Mouse (Mus musculus) adrenal gland, adult 8-10 months (tissue): ENCODE data around the gene P3h2. TPM values are rescaled to one million over a fixed set of nuclear protein-coding genes. Genes with fewer than 3 reads are reported as not detected.
A peak's percentile ranks its signal among the peaks of the same experiment; 100 is the strongest.

Experiments used
- DNase-seq: peaks from one replicate; pipeline ENCODE4 v3.0.0; 2022
- total RNA-seq, 4 experiments: library from RNA; stranded (reverse); gene quantifications; 2 replicates each; pipeline ENCODE4 v1.2.4; 2022

The P3h2 gene
- total RNA-seq = 10 to 100 TPM in 2 of 4 experiments, 1 to 10 TPM in 2; 8.9 to 11.1 (median 9.7) TPM

DNA sequence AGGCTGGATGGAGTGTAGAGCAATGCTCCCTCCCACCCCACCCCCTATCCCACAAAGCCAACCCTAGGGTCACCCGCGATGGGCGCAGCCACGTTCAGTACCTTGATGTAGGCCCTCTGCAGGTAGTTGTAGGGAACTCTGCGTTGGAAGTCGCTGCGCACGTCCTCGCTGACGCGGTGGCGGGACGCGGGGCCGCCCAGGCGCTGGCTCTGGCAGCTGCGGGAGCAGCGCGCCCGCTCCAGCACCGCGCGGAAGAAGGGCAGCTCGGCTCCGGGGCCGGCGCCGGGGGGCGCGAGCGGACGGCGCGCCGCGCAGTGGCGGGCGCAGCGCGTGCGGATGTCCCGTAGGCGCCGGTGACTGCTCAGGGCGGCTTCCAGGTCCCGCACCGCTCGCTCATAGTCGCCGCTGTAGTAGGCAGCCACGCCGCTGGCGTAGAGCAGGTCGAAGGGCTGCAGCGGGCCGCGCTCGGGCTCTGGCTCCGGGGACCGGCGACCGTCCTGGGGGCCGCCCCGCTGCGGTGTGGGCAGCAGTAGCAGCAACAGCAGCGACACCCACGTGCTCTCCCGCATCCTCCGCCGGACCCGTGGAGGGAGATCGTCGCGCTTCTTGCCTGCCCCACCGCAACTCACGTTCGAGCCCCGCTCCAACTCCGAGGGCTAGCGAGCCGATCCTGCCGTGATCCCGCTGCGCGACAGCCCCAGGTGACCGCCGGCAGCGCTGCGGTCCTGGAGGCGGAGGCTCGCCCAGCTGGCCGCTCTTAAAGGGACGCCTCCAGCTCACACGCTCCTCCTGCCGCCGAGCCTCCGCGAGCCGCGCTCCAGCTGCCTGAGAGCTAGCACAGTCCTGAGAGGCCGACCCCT, at the start of gene P3h2:
P3h2 (minus strand) TSS at position 670 of the 860 bp plus-strand sequence.
- DNase-seq = peak; percentile 47

DNA sequence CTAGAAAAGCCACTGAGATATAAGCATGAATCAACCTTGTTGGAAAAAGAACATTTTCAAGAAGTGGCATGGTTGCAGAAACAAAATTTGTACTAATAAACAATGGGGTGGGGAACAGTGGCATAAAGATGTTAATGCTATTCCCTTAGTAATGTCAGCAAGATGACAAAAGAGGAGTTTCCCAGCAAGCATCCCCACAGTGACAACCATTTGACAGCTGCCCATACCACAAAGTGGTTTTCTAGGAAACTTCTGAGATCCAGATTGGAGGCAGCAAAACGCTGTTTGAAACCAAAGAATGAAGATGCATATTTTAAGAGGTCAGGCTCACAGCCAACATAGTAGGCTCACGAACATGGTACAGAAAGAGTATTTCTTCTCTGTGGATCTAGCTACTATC, 46.7 kb upstream of the P3h2 start:
- DNase-seq = no peak

DNA sequence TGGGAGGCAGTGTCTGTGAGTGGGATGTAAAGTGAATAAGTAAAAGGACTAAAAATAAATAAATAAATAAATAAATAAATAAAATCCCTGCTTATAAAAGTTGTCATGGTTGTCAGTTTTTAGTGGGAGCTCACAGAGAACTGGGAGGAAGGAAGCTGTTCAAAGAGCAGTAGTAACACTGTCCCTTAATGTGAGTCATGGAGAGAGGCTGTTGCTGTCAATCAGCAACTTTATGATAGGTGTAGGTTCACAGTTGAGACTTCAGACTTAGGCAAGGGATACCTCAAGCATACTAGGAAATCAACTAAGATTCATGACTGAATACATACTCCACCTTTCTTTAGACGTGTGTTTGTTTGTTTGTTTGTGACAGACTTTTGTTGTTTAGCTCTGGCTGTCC, 45.4 kb upstream of the P3h2 start:
- DNase-seq = no peak

DNA sequence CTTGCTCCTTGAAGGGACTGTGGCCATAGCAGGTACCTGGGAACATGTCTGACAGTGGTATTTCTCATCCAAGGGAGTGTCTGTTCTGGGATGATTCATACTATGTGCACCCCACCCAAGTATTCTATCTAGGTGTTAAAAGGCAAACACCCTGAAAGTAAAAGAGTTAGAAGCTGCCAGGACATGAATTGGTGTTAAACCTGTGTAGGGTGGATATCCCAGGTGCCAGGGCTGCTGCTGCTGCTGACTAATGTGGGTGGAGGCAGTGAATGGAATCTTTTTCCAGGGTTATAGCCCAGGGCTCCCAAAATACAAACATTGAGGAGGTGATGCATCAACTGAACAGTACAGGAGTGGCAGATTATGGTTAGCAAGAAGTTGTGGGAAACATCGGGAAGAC, 41.3 kb upstream of the P3h2 start:
- DNase-seq = no peak

DNA sequence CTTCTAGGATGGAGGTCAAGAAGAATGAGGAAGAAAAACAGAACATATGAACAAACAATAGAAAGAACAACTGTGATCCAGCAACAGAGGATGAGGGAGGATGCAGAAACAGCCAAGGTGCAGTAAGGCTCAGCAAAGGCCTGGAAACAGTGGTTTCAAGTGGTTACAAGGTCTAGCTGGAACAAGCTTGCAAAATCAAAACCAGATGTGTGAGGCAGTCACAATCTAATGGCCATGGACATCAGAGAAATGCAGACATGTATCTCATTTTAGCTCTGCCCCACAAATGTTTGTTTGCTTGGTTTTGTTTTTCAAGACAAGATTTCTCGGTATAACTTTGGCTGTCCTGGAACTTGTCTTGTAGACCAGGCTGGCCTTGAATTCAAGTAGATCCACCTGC, 25.5 kb upstream of the P3h2 start:
- no peak for DNase-seq

DNA sequence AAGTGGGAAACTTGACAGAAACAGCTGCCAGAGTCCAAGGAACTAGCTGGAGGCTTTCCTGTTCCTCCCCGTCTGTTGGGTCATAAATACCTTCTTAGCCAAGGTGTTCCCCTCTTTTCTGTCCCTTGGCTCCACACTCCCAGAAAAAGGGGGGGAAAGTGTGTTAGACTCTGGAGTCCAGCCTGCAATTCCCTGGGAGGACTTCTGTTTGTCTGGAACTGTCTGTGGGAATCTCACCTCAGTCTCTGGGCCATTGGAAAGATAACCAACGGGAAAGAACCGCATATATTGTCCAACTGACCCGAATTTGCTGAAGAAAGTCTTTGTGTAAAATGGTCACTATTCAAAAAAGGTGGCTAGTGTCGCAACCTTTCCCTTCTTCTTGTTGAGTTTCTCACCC, 1.0 kb upstream of the P3h2 start:
- DNase-seq = no peak

DNA sequence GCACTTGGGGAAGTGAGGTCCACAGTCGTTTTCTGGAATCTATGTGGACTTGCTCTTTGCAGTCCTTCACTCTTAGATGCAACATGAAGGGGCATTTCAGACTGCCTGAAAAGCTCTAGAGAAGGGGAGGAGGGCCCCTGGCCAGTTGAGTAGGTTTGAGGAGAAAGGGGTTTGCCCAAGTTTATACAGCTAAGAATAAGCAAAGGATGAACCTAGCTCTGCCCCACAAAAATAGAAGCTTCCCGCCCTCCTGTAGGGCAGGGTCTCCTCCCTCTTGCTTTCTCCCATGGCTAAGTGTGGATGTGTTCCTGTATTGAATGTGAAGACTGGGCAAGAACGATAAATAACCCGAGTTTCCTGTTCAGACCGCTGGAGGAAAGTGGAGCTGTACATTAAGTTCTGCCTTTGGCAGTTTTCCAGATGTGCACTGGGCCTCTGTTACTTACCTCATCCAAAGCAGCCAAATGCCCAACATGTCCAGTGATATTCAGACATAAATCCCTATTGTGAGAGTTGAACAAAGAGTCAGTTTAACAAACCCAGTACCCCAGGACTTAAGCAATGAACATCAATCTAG, 545 bp upstream of the P3h2 start:
- DNase-seq = no peak

DNA sequence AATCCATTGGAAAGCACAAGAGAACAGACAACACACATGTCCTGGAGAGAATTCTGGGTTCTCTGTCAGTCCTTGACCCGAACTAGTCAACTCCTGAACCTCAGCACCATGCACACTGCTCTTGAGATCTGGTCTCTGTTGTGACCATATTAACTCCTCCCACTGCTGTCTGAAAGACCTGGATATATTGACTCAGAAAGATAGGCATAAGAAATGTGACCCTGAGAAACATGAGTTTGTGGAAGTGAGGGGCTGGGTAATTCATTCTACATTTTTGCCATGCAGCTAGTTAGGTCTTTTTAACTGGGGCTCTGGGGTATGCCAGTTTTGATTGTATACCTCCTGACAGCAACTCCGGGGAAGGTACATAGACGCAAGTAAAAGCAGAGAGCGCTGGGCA, 1.3 kb downstream of the P3h2 start:
- no peak for DNase-seq

DNA sequence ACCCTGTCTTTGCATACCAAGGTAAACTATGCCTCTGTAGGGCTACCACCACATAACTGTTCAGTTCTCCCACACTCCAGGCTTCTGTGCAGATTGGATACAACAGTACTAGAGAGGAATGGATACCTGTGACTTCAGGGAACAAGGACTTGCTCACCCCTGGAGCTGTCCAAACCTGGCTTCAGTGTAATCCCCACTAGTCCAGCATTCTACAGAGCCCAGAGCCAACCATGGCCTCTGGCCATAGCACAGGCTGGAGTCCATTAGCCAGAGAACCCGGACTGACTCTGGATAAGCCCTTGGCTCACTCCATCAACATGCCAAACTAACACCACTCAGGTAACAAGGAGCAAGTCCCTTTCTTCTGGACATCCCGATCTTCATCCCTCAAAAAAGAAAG, 2.7 kb downstream of the P3h2 start:
- DNase-seq = no peak

DNA sequence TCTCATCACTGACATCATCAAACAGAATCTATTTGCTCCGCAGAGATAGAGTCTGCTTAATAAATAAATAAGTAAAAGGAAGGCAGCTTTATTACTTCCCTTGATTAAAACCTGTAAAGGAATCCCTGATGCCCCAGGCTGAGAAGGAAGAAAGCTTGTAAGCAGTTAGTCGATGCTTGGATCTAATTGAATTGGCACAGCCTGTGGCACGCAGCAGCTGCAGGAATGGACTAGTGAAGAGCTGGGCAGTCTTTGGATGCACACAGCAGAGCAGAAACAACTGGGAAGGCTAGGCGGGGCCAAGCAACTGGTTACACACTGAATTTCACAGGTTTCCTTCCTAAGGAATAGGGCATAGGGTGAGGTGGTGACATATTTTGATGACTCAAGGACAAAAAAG, 5.4 kb downstream of the P3h2 start:
- DNase-seq = no peak

DNA sequence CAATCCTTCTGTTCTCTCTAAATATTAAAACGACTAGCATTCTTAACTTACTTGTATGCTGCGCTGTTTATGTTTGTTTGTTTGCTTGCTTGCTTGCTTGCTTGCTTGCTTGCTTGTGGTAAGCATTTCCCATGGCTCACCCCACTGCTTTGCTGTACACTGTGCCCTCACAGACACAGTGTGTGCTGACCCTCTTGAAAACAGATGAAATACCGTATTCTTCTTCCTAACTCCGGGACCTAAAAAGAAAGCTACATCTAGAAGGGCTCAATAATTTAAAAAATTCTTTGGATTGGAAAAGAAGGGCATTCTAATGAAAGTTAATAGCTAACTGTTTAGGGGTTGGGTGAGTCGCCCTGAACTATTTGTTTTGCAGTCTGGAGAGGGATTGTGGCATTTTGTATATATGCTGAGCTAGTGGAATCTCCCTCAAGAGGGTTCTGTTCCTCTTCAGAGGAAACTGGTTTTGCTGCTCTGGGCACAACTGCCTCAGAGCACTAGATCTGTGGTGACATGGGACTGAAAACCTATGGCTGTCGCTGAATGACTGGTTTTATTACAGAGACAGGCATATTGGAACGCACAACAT, 9.8 kb downstream of the P3h2 start:
- DNase-seq = no peak

DNA sequence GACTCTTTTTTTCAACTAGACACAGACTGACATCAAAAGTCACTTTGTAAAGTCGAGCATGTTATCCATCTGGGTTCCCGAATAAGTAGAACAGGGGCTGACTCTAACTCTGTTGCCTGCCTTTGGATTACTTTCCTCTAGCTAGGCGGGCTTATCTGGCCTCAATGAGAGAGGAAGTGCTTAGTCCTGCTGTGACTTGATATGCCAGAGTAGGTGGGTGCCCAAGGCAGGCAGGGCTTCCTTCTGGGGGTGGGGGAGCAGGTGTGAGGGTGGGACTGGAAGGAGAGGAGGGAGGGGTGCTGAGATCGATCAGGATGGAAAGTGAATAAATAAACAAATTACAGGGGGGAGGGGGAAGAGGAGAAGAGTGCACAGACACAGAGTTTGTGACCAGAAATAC, 11.7 kb downstream of the P3h2 start:
- no peak for DNase-seq

DNA sequence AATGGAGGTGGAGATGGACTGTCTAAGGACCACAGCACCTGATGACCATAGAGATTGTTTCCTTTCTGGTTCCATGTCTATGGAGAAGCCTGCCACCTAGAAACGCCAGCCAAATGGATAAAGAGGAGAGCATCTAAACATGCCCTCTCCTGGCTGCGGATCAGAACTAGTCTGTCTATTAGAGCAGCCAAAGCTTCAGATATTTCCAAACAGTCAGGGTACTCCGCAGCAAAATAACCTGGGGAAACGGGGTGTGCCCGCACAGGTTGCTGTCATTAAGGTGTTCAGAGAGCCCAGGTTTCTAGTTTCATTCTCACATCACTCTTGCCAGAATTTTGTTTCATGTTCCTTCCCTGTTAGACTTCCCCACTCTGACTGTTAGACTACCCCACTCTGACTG, 16.6 kb downstream of the P3h2 start:
- no peak for DNase-seq

DNA sequence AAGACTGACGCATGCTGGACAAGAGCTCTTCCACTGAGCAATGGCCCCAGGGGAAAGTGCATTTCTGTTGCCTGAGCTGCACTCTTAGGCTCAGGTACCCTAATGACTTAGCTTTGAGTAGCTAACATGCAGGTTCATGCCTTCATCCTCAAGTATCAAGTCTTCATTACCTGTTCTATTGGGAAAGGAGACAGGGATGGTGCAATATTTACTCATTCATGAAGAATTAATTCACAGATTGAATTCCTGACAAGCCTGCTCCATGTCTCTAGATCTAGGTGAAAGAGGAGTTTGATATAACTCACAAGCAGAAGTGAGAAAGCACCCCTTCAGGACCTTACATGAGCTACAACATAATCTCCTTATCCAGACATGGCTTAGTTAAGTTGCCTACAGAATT, 17.3 kb downstream of the P3h2 start:
- DNase-seq = no peak

DNA sequence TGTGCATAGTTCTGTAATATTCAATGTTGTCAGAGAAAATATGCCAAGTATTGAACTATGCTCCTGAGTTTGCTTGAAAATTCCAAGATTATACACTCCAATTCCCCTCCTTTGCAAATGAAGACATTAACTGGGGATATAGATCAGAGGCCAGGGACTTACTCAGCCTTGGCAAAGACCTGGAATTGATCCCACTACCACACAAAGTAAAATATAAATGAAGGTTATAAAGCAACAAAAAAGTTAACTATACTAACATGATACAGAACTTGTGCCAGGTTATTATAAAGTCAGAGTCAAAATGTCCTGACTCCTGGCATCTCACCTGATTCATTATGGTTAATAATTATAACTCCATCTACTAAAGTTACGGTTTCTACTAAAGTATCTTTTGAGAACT, 18.6 kb downstream of the P3h2 start:
- DNase-seq = no peak

DNA sequence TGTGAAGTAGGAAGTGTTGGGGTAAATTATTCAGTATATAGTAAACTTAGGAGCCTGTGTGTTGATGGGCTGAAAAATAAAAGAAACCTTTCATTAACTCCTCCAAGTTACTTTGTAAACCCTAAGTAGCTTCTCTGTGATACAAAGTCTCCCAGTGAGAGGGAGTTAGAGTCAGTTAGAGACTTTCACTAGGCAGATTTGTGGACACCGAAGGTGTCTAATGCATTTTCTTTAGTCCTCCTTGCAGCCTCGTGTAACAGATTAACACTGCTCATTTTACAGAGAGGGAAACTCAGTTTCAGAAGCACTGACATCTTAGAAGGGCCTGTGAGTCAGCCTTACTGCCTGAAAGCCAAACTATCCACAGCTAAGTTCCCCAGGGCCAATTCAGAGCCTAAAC, 20.4 kb downstream of the P3h2 start:
- no peak for DNase-seq

DNA sequence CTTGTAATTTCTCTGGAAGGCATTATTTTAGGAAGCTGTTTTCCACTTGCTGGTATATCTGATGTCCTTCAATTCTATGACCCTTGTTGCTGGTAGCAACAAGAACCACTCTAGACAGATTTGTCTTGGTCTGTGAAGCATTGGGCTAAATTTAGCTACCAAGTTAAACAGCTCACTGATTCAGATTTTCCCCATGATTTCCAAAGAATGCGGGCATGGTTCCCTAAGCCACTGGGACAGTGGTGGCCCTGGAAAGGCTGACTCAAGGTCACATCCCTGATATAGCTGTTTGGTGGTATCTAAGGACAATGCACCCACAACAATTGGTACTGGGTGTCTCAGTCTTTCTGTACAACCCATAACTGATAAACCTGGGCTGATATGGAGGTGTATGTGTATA, 22.8 kb downstream of the P3h2 start:
- DNase-seq = peak; percentile 68

DNA sequence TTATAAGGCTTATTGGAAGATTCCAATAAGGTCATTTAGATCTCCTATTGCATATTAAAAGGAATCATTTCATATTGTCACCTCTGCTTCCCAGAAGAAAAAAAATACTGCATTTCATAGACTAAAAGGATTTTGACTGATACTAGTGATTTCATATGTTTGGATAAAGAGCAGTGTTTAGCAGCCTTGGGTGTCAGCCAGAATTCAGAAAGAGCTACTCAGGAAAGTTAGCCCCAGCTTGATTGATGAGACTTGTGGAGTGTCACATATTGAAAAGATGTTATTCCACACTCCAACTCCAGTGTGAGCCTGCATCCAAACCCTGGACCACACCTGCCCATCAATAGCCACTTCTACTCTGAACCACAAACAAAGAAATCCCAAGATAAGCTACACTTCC, 23.2 kb downstream of the P3h2 start:
- no peak for DNase-seq

DNA sequence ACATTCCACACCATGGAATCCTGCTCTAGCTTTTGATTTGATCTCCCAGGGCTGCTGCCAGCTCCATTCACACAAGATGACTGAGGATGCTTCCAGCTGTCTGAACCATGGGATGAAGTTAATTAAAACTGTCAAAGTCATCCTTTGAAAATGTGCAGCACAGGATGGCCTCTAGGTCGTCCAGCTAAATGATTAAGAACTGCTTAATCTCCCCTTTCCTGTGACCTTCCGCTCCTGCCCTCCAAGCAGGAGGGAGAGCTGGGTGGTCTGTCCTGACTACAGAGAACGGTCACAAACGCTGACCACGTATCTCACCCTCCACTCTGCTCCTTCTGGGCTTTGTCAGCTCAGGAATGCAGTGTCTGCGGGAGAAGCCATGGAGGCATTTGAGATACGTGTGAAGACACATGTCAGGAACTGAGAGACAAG, 26.6 kb downstream of the P3h2 start:
- no peak for DNase-seq

DNA sequence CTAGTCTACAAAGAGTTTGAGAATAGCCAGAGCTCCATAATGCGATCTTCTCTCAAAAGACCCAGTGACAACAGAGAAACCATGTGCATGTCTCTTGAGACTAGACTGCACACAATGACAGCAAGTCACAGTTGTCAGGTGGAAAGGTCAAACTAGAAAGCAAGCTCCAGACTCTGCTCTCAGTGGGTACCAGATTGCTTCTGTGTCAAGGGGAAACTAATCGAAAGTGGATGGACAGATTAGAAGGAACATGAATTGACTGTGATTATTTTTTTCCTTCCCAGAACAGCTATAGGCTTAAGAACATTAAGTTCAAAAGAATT, 27.5 kb downstream of the P3h2 start:
- DNase-seq = no peak

DNA sequence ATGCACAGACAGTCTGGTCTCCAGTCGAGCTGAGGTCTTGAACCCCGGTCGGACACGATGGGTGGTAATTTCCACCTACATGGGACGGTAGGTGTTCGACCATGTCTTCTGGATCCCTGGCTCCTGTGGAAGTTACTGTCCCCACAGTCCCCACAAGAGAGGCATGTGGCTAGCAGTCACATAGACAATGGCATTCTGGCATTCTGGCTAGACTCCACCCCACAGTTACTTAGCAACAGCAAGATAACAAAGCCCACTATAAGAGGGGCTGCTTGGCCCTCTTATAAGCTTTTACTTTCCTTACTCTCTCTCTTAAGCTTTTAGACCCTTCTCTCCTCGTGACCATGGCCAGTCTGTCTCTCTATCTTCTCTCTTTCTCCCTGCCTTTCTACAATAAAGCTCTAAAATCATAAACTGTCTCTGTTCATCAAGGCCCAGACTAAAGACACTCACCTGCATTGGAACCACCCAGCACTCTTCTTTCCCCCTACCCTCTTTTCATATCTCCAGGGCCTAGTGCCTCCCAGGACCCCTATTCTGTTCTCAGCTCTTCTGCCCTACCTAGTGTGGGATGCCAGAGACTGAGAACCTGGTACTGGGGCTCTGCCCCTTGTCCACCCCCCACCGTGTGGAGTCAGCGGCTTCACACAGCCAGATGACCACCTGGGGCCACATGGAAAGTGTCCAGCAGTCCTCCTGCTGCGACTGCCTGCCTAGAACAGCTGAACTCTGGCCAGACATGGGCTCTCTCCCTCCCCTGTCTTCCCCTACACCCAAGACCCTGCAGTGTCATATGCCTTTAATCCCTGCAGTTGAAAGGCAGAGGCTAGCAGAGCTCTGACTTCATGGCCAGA, 28.1 kb downstream of the P3h2 start:
- DNase-seq = no peak

DNA sequence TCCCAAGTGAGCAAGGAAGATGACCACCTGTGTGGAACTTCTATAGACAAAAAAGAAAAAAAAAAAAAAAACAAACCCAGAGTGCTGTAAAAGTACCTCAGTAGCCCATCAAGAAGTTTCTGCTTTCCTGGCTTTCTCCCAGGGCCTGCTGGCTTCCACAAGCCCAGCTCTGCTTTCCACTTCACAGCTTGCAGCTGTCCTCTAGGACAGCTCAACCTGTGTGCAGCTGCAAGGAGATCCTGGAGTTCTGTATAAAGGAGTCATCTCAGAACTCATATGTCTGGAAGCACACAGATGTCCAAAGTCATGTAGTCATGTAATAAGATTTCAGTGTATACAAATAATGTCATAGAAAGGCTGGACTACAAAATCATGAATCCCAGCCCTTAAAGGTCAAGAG, 30.5 kb downstream of the P3h2 start:
- no peak for DNase-seq

DNA sequence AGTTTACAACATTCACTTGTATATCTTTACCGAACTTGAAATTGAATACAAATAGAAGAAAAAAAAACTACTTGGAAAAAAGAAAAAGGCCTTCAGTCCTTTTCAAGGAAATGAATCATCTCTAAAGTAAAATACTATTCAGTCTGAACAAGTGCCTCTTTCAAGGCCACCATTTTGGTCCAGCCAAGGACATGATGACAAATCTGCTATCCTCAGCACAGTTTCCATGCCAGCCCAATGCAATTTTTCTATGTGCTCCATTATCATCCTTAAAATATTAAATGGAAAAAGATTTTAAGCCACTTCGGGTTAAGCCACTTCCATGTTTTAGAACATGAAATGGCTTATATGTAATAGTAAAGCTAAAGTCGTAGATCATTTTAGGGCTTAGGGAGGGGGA, 35.2 kb downstream of the P3h2 start:
- DNase-seq = peak; percentile 37
